Comparison of ENCODE assay signal across 9 mouse cellular contexts in the genomic region with DNA sequence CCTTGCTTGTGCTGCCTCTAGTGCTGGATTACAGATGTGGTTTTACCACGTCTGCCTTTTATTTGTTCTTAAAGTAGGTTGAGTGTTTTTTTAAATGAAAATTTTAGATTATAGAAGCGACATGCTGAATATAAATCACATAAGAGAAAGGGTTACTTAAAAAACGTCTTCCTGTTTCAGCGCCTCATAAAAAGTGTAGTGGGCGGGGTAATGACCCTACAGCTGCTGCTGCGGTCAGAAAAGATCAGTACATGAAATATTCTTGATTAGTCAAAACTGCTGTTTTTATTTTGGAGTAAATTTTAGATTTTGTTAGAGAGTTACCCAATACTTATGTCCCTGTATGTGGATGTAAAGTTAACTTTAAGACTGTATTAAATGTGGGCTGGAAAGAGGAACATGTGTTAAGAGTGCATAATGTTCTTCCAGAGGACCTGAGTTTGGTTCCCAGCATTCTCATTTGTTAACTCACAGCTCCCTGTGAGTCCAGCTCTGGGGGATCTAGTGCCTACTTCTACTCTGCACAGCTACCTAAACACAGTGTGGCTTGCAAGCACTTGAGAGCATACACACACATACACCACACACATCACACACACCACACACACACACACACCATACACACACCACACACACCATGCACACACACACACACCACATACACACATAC. TPM values are rescaled to one million over a fixed set of nuclear protein-coding genes. Genes with fewer than 3 reads are reported as not detected.
DNase-seq lines count a peak whose midpoint lies in the region; ATAC-seq and TF ChIP-seq lines count a peak whose summit lies in the region.
"Had no signal": no experiment of that assay in that cellular context is flagged by ENCODE, and none has a peak within 500 bp of the region (broad histone marks: within the 10 kb centered on the region; RNA-seq: fewer than 3 reads in every experiment).

No protein-coding gene starts in this region.

- H3K9me3 ChIP-seq in hindbrain, postnatal 0 days (ENCODE audit: low read length) = no peaks in the 10 kb centered on the region
- no peaks in the 10 kb centered on the region for H3K9me3 ChIP-seq in hindbrain, embryonic 12.5 days (replicated peaks)
- no peaks in the 10 kb centered on the region for H3K9me3 ChIP-seq in liver, embryonic 11.5 days (ENCODE audit: control insufficient read depth, low read length)

- no peak for ATAC-seq in hindbrain, postnatal 0 days
- no peak for ATAC-seq in hindbrain, embryonic 12.5 days (ENCODE audit: low FRiP score)
- ATAC-seq in activated CD4-positive, CD25-positive, alpha-beta regulatory T cell, adult 4 months = peak; percentile 17
- no peak for ATAC-seq in liver, embryonic 11.5 days (replicated peaks; ENCODE audit: low FRiP score)

- peaks cover 7% of the 10 kb centered on the region for H3K4me1 ChIP-seq in hindbrain, postnatal 0 days (ENCODE audit: insufficient read depth, low read length)
- H3K4me1 ChIP-seq in hindbrain, embryonic 12.5 days = peaks cover 20% of the 10 kb centered on the region
- H3K4me1 ChIP-seq in liver, embryonic 11.5 days (replicated peaks; ENCODE audit: control insufficient read depth, insufficient read depth, low read length) = peaks cover 16% of the 10 kb centered on the region

- no peak overlapping the region for H3K4me3 ChIP-seq in hindbrain, postnatal 0 days (ENCODE audit: low read length)
- no peak overlapping the region for H3K4me3 ChIP-seq in hindbrain, embryonic 12.5 days
- no peak overlapping the region for H3K4me3 ChIP-seq in liver, embryonic 11.5 days (ENCODE audit: low read depth, low read length)

- 66% methylated on average over 6 of the region's 6 CpGs for WGBS in hindbrain, postnatal 0 days
- 72% methylated on average over 6 of the region's 6 CpGs for WGBS in hindbrain, embryonic 12.5 days
- 56% methylated on average over 6 of the region's 6 CpGs for WGBS in liver, embryonic 11.5 days

- H3K9ac ChIP-seq in hindbrain, postnatal 0 days (replicated peaks; ENCODE audit: low read length) = no peak overlapping the region
- no peak overlapping the region for H3K9ac ChIP-seq in hindbrain, embryonic 12.5 days
- no peak overlapping the region for H3K9ac ChIP-seq in liver, embryonic 11.5 days (ENCODE audit: low read depth, low read length)

- DNase-seq in hindbrain, postnatal 0 days (ENCODE audit: low spot score) = no peak
- peak; percentile 76 for DNase-seq in A20 (ENCODE audit: low read depth, low spot score)
- no peak for DNase-seq in liver, embryonic 11.5 days (ENCODE audit: low spot score)
- DNase-seq in adrenal gland, postnatal 36 days = no peak
- DNase-seq in ovary, postnatal 14 days (ENCODE audit: low spot score) = no peak
- DNase-seq in layer of hippocampus, postnatal 25 days (ENCODE audit: extremely low spot score in 1 of 2, low spot score in 1 of 2) = no peak
- DNase-seq: layer of hippocampus, postnatal 36 days had no signal

- H3K27ac ChIP-seq in hindbrain, postnatal 0 days = no peak overlapping the region
- no peak overlapping the region for H3K27ac ChIP-seq in hindbrain, embryonic 12.5 days
- no peak overlapping the region for H3K27ac ChIP-seq in liver, embryonic 11.5 days (ENCODE audit: low read depth, low read length)

- H3K36me3 ChIP-seq in hindbrain, postnatal 0 days (ENCODE audit: insufficient read depth, low read length) = peaks cover 3% of the 10 kb centered on the region; the same call in 1 of the 2 replicates
- H3K36me3 ChIP-seq in hindbrain, embryonic 12.5 days = peaks cover 17% of the 10 kb centered on the region
- peaks cover 7% of the 10 kb centered on the region for H3K36me3 ChIP-seq in liver, embryonic 11.5 days (ENCODE audit: control insufficient read depth, insufficient read depth, low read length)

- no peaks in the 10 kb centered on the region for H3K27me3 ChIP-seq in hindbrain, postnatal 0 days (ENCODE audit: insufficient read depth, low read length)
- H3K27me3 ChIP-seq in hindbrain, embryonic 12.5 days = no peaks in the 10 kb centered on the region
- H3K27me3 ChIP-seq in liver, embryonic 11.5 days (replicated peaks; ENCODE audit: control insufficient read depth, insufficient read depth, low read length) = no peaks in the 10 kb centered on the region

- no peak for TF ChIP-seq CTCF in hindbrain, postnatal 0 days (IDR thresholded peaks at IDR 0.05; ENCODE audit: low read depth)

- H3K4me2 ChIP-seq in hindbrain, postnatal 0 days (ENCODE audit: low read depth, low read length) = peak overlapping the region; percentile 68; the same call in 1 of the 2 replicates
- H3K4me2 ChIP-seq in hindbrain, embryonic 12.5 days (replicated peaks) = no peak overlapping the region
- peak overlapping the region; percentile 78 for H3K4me2 ChIP-seq in liver, embryonic 11.5 days

RNA-seq across cellular contexts. Expression of a gene that starts 14.1 kb away (rescaled TPM):
- 10.0 and 13.1 TPM in 2 replicates for total RNA-seq in hindbrain, postnatal 0 days (2014; rRNA removed)
- 83.9 and 90.8 TPM in 2 replicates for polyA plus RNA-seq in hindbrain, postnatal 0 days (2015; fragmentation: Nextera tagmentation; extraction: Ambion mirVana)
- 103 and 113 TPM in 2 replicates for polyA plus RNA-seq in hindbrain, embryonic 12.5 days (2016; fragmentation: Nextera tagmentation; extraction: Ambion mirVana)
- polyA plus RNA-seq in activated CD4-positive, CD25-positive, alpha-beta regulatory T cell, adult 4 months (2017; shearing (Covaris generic)) = 100 to 1,000 TPM; 479 to 707 TPM
- 48.2 and 50.1 TPM in 2 replicates for polyA plus RNA-seq in liver, embryonic 11.5 days (2014; fragmentation: Nextera tagmentation; extraction: Ambion mirVana)
- 100 to 1,000 TPM in 1 of 2 experiments, 10 to 100 TPM in 1; 83.2 to 121 TPM for total RNA-seq in adrenal gland, postnatal 36 days (2021)
- total RNA-seq in layer of hippocampus, postnatal 25 days (2021) = 100 to 1,000 TPM; 118 to 120 TPM

RNA-seq across cellular contexts. Expression of a gene that starts 37.9 kb away (rescaled TPM):
- total RNA-seq in hindbrain, postnatal 0 days (2014; rRNA removed) = 66.1 and 69.8 TPM in 2 replicates
- polyA plus RNA-seq in hindbrain, postnatal 0 days (2015; fragmentation: Nextera tagmentation; extraction: Ambion mirVana) = 44.0 and 47.7 TPM in 2 replicates
- 73.3 and 77.5 TPM in 2 replicates for polyA plus RNA-seq in hindbrain, embryonic 12.5 days (2016; fragmentation: Nextera tagmentation; extraction: Ambion mirVana)
- 10 to 100 TPM; 61.5 to 66.2 TPM for polyA plus RNA-seq in activated CD4-positive, CD25-positive, alpha-beta regulatory T cell, adult 4 months (2017; shearing (Covaris generic))
- polyA plus RNA-seq in liver, embryonic 11.5 days (2014; fragmentation: Nextera tagmentation; extraction: Ambion mirVana) = 48.6 and 53.8 TPM in 2 replicates
- total RNA-seq in adrenal gland, postnatal 36 days (2021) = 10 to 100 TPM; 47.5 to 52.6 TPM
- total RNA-seq in layer of hippocampus, postnatal 25 days (2021) = 10 to 100 TPM; 47.8 to 49.1 TPM

RNA-seq across cellular contexts. Expression of a gene that starts 38.3 kb away (rescaled TPM):
- 43.6 and 53.7 TPM in 2 replicates for total RNA-seq in hindbrain, postnatal 0 days (2014; rRNA removed)
- polyA plus RNA-seq in hindbrain, postnatal 0 days (2015; fragmentation: Nextera tagmentation; extraction: Ambion mirVana) = 146 and 166 TPM in 2 replicates
- 113 and 119 TPM in 2 replicates for polyA plus RNA-seq in hindbrain, embryonic 12.5 days (2016; fragmentation: Nextera tagmentation; extraction: Ambion mirVana)
- polyA plus RNA-seq in activated CD4-positive, CD25-positive, alpha-beta regulatory T cell, adult 4 months (2017; shearing (Covaris generic)) = 100 to 1,000 TPM; 114 to 123 TPM
- polyA plus RNA-seq in liver, embryonic 11.5 days (2014; fragmentation: Nextera tagmentation; extraction: Ambion mirVana) = 95.9 and 103 TPM in 2 replicates
- total RNA-seq in adrenal gland, postnatal 36 days (2021) = 10 to 100 TPM; 26.2 to 29.1 TPM
- 10 to 100 TPM; 53.3 to 54.2 TPM for total RNA-seq in layer of hippocampus, postnatal 25 days (2021)
